Mouse (Mus musculus) intestine, embryonic 16.5 days (tissue): ENCODE results near the gene Spata2l. TPM values are rescaled to one million over a fixed set of nuclear protein-coding genes. Genes with fewer than 3 reads are reported as not detected.
A peak's percentile ranks its signal among the peaks of the same experiment; 100 is the strongest.
"Not testable (repeated sequence)": the region's sequence is repeated elsewhere in the genome, so short reads cannot be mapped to it uniquely, and the experiment has no call there.

Experiments
- ATAC-seq: fragments of 200-750 bp; cut with Nextera tagmentation; 2 replicates; pipeline ENCODE4 v1.8.0; 2017; ENCODE audit warnings: moderate TSS enrichment, moderate library complexity
- H3K27ac ChIP-seq: fragments of 300-500 bp; sonication (generic); 2 replicates; pipeline ENCODE4 v1.5.1; 2014; ENCODE audit warnings: mild to moderate bottlenecking, low read length
- H3K27me3 ChIP-seq: fragments of 300-500 bp; sonication (generic); replicated peaks from 2 replicates; pipeline ENCODE4 v1.6.1; 2014; ENCODE audit warnings: low read length, control low read depth, mixed read lengths; ENCODE audit not compliant: control insufficient read depth, insufficient read depth
- H3K36me3 ChIP-seq: fragments of 300-500 bp; sonication (generic); 2 replicates; pipeline ENCODE4 v1.6.1; 2014; ENCODE audit warnings: low read length, control low read depth; ENCODE audit not compliant: control insufficient read depth, insufficient read depth
- H3K4me1 ChIP-seq: fragments of 300-500 bp; sonication (generic); 2 replicates; pipeline ENCODE4 v1.6.1; 2014; ENCODE audit warnings: low read length, control low read depth, mixed read lengths; ENCODE audit not compliant: control insufficient read depth, insufficient read depth
- H3K4me2 ChIP-seq: fragments of 300-500 bp; sonication (generic); 2 replicates; pipeline ENCODE4 v1.6.1; 2014; ENCODE audit warnings: low read depth, low read length, control low read depth
- H3K4me3 ChIP-seq: fragments of 300-500 bp; sonication (generic); 2 replicates; pipeline ENCODE4 v1.5.1; 2014; ENCODE audit warnings: mild to moderate bottlenecking, low read length
- H3K9ac ChIP-seq: fragments of 300-500 bp; sonication (generic); 2 replicates; pipeline ENCODE4 v1.6.1; 2014; ENCODE audit warnings: low read depth, low read length
- H3K9me3 ChIP-seq: fragments of 300-500 bp; sonication (generic); 2 replicates; pipeline ENCODE4 v1.6.1; 2016; ENCODE audit warnings: low read length, control low read depth; ENCODE audit not compliant: control insufficient read depth
- WGBS: fragments of 180-500 bp; shearing (Covaris S2); extraction: QIAGEN DNeasy Blood & Tissue Kit; methylation state at CpG from one replicate; pipeline ENCODE4 v1.1.7; 2014; 5-methylcytosine and 5-hydroxymethylcytosine counted together
- polyA plus RNA-seq: library from polyadenylated mRNA; unstranded; fragments of >200 nt; fragmentation: Nextera tagmentation; extraction: Ambion mirVana; gene quantifications from 2 replicates; pipeline ENCODE4 v1.2.1, GENCODE M21; 2015

The Spata2l gene
- polyA plus RNA-seq, 1 experiment from 2014 or later, result 6.0 TPM

- peaks cover 6% of the 10 kb centered on the region; the same call in 1 of the 2 replicates for H3K4me1 ChIP-seq
- H3K27me3 ChIP-seq, result no peaks in the 10 kb centered on the region
- H3K27ac ChIP-seq, result no peak overlapping the region
- no peaks in the 10 kb centered on the region for H3K9me3 ChIP-seq
- 15% methylated on average over 22 of the region's 22 CpGs for WGBS
- peak overlapping the region; percentile 88 for H3K4me2 ChIP-seq
- H3K4me3 ChIP-seq, result peak overlapping the region; percentile 95
- peaks cover 4% of the 10 kb centered on the region; the same call in 1 of the 2 replicates for H3K36me3 ChIP-seq
- peak; percentile 43; the same call in 1 of the 2 replicates for ATAC-seq
- peak overlapping the region; percentile 73 for H3K9ac ChIP-seq
Observed at GRCm38 (mm10) chr8:123213118-123213772, 22.8 kb downstream of the Spata2l start.

GRCm38 (mm10) chr8:123212321-123213117 is 23.5 kb downstream of the Spata2l start, which contains the start of the genes Chmp1a and Spata33:
TSS of gene Chmp1a (minus strand) at chr8:123212763.
TSS of gene Spata33 (plus strand) at chr8:123212832.
- Histone ChIP-seq H3K27ac (peak within 1 kb of the TSS; percentile 59), H3K9me3 (no peaks in the 10 kb centered on the region), H3K4me1 (peaks cover 6% of the 10 kb centered on the region; the same call in 1 of the 2 replicates), H3K4me2 (peak within 1 kb of the TSS; percentile 88), H3K4me3 (peak within 1 kb of the TSS; percentile 95), H3K9ac (peak within 1 kb of the TSS; percentile 95), H3K36me3 (peaks cover 4% of the 10 kb centered on the region; the same call in 1 of the 2 replicates), H3K27me3 (no peaks in the 10 kb centered on the region)
- under 1% methylated on average over 76 of the region's 76 CpGs for WGBS
- peak; percentile 94 for ATAC-seq

- Histone ChIP-seq H3K4me2 (peak overlapping the region; percentile 88), H3K4me3 (peak overlapping the region; percentile 95), H3K9ac (peak overlapping the region; percentile 95), H3K4me1 (peaks cover 6% of the 10 kb centered on the region; the same call in 1 of the 2 replicates), H3K27ac (peak overlapping the region; percentile 59; the same call in 1 of the 2 replicates), H3K27me3 (no peaks in the 10 kb centered on the region), H3K9me3 (no peaks in the 10 kb centered on the region), H3K36me3 (peaks cover 9% of the 10 kb centered on the region)
- 31% methylated on average over 10 of the region's 10 CpGs for WGBS
- no peak for ATAC-seq
Observed at GRCm38 (mm10) chr8:123211876-123212275, 24.2 kb downstream of the Spata2l start.

GRCm38 (mm10) chr8:123203571-123203970 is 32.5 kb downstream of the Spata2l start:
- ATAC-seq, result no peak

GRCm38 (mm10) chr8:123202288-123202687 is 33.7 kb downstream of the Spata2l start:
- Histone ChIP-seq H3K4me1 (no peaks in the 10 kb centered on the region), H3K4me3 (no peak overlapping the region), H3K27ac (no peak overlapping the region), H3K9me3 (no peaks in the 10 kb centered on the region), H3K27me3 (no peaks in the 10 kb centered on the region), H3K9ac (no peak overlapping the region), H3K36me3 (peaks cover 13% of the 10 kb centered on the region), H3K4me2 (no peak overlapping the region)
- no peak for ATAC-seq
- 22% methylated on average over 5 of the region's 5 CpGs for WGBS

More at GRCm38 (mm10) chr8:123203571-123203970, 32.5 kb downstream of the Spata2l start:
- no peak overlapping the region for H3K4me3 ChIP-seq
- 79% methylated on average over 3 of the region's 3 CpGs for WGBS
- H3K9me3 ChIP-seq, result no peaks in the 10 kb centered on the region
- H3K4me2 ChIP-seq, result no peak overlapping the region
- peaks cover 15% of the 10 kb centered on the region for H3K36me3 ChIP-seq
- no peak overlapping the region for H3K9ac ChIP-seq
- no peaks in the 10 kb centered on the region for H3K4me1 ChIP-seq
- no peak overlapping the region for H3K27ac ChIP-seq
- no peaks in the 10 kb centered on the region for H3K27me3 ChIP-seq

- Histone ChIP-seq H3K4me2 (no peak overlapping the region), H3K36me3 (no peaks in the 10 kb centered on the region), H3K27ac (no peak overlapping the region), H3K4me1 (0 out of 2 replicates have a peak, but pooled peaks cover 3% of the 10 kb centered on the region), H3K4me3 (no peak overlapping the region), H3K27me3 (no peaks in the 10 kb centered on the region), H3K9ac (no peak overlapping the region), H3K9me3 (no peaks in the 10 kb centered on the region)
- no peak for ATAC-seq
- 62% methylated on average over 14 of the region's 14 CpGs for WGBS
Observed at GRCm38 (mm10) chr8:123199864-123200263, 36.2 kb downstream of the Spata2l start.

GRCm38 (mm10) chr8:123197016-123197415 is 39.0 kb downstream of the Spata2l start:
- H3K9me3 ChIP-seq, H3K4me3 ChIP-seq, H3K27me3 ChIP-seq, H3K4me1 ChIP-seq, H3K27ac ChIP-seq, H3K36me3 ChIP-seq, H3K4me2 ChIP-seq, H3K9ac ChIP-seq: not testable (repeated sequence)
- ATAC-seq, result 0 out of 2 replicates have a peak, but pooled peaks have one; percentile 34
- WGBS, result 72% methylated on average over 5 of the region's 5 CpGs

GRCm38 (mm10) chr8:123193771-123194170 is 42.3 kb downstream of the Spata2l start:
- Histone ChIP-seq H3K9me3 (no peaks in the 10 kb centered on the region), H3K4me1 (peaks cover 21% of the 10 kb centered on the region), H3K4me2 (peak overlapping the region; percentile 14; the same call in 1 of the 2 replicates), H3K27me3 (no peaks in the 10 kb centered on the region), H3K36me3 (no peaks in the 10 kb centered on the region), H3K27ac (peak overlapping the region; percentile 4; the same call in 1 of the 2 replicates), H3K4me3 (no peak overlapping the region), H3K9ac (0 out of 2 replicates have a peak overlapping the region, but pooled peaks have one; percentile 2)
- WGBS, result 72% methylated on average over 9 of the region's 9 CpGs
- ATAC-seq, result peak; percentile 37

GRCm38 (mm10) chr8:123191908-123192307 is 44.1 kb downstream of the Spata2l start:
- H3K27ac ChIP-seq, result peak overlapping the region; percentile 11
- H3K36me3 ChIP-seq, result no peaks in the 10 kb centered on the region
- no peaks in the 10 kb centered on the region for H3K27me3 ChIP-seq
- no peak; the same call in 1 of the 2 replicates for ATAC-seq
- peaks cover 25% of the 10 kb centered on the region for H3K4me1 ChIP-seq
- no peak overlapping the region for H3K9ac ChIP-seq
- 48% methylated on average over 8 of the region's 8 CpGs for WGBS
- no peak overlapping the region for H3K4me2 ChIP-seq
- H3K9me3 ChIP-seq, result no peaks in the 10 kb centered on the region
- no peak overlapping the region for H3K4me3 ChIP-seq
